Mouse (Mus musculus): ENCODE results near the gene Cx3cr1. TPM values are rescaled to one million over a fixed set of nuclear protein-coding genes. Genes with fewer than 3 reads are reported as not detected.

The Cx3cr1 gene
- total RNA-seq, 4 experiments from 2014 or later = 0.11 to 0.24 TPM; not detected in 2

DNA sequence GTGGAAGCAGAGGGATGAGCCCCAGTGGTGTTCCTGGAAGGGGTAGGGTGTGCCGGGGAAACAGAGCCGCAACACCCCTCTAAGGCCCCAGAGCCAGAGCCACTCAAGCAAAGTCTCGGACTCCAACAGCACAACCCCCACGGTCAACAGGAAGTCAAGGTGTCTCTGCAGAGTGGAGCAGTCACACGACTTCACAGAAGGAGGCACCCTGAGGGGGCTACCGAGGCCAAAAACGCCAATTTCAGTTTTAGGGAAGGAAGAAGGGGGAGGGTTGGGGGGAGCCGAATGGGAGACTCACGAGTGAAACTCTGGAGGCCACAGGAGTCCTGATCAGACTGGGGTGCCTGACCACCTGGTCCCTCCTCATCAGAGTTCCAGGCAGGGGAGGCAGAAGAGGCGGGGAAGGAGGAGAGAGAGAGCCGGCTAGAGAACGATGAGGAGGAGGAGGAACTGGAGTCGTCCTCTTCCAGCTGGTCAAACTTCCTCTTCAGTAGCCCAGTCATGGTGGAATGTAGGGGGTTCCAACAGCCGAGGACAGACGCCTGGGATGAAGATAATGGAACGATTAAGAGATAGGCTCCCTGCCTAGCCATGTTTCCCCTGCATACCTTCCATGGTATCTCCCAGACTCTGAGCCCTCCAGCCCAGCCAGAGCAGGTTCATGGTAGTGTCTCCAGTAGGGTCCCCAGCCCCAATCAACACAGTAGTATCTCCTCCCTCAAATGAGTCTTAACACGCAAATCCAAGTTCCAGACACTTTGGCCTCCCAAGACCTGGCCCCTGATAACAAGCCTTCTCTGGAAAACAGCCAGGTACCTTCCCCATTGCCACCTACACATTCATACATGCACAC, 92.7 kb downstream of the Cx3cr1 start:
- DNase-seq (ENCODE audit: low spot score in 2 of 2) = no peak

- DNase-seq (ENCODE audit: low spot score in 2 of 2) = no peak
Observed at GRCm38 (mm10) chr9:119975286-119975685, 94.4 kb downstream of the Cx3cr1 start.

- no peak for DNase-seq (ENCODE audit: low spot score in 2 of 2)
Observed at GRCm38 (mm10) chr9:119974609-119975008, 95.1 kb downstream of the Cx3cr1 start.

GRCm38 (mm10) chr9:119973869-119974520, 95.7 kb downstream of the Cx3cr1 start:
- no peak for DNase-seq (ENCODE audit: low spot score in 2 of 2)

- no peak for DNase-seq (ENCODE audit: low spot score in 2 of 2)
Observed at GRCm38 (mm10) chr9:119973281-119973680, 96.4 kb downstream of the Cx3cr1 start.

DNA sequence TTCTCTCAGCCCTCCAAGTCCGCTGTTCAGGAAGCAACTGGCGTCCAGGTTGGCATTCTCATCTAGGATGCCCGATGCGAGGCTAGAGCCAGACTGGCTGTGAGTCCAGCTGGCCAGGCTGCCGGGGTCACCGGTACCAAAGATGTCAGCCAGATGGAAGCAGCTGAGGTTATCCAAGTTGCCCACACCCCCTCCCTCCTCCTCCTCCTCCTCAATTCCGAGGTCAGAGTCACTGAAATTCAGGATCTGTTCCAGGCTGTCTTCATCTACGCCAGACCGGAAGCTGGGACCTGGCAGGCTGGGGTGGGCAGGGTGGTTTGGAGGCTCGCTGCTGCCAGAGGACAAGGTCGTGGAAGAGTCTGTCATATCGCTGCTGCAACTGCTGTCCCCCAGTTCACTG, 97.1 kb downstream of the Cx3cr1 start:
- peak; percentile 32 to 70 for DNase-seq (ENCODE audit: low spot score in 2 of 2)

GRCm38 (mm10) chr9:119972166-119972565, 97.5 kb downstream of the Cx3cr1 start:
- DNase-seq (ENCODE audit: low spot score in 2 of 2) = no peak

DNA sequence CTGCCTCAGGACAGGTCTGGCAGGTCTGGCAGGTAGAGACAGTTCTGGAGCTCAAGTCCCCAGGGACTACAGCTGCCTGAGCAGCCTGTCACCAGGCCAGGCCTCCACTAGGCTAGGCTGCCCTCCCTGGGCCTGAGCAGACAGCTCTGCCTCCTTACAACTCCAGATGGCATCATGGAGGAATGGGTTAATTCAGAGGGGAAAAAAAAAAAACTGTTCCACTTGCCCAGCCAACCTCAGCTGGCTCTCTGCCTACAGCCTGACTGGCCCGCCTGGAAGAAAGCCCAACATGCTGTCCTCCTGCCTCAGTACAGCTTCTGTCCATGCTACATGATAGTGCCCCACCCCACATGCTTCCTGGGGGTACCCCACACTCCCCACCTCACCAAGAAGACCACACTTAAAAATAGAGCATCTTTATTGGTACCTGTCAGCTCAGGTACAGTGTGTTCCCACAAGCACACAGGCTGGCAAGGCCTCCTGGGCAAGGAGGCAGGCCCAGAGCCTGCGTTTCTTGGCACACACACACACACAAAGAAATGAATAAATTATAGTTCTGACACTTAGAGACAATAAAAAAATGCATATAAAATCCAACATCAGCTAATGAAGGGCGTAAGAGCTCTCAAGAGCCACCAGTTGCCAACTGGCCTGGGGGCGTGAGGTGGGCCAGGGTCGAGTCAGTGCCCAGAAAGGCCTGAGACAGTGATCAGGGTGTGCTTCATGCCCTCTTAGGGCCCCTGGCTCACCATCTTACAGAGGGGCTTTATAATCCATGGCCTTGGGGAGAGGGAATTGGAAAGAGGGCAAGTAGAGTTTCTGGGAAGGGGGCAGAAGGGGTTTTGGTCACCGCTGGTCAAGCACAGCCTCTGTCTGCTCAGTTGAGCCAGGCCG, 98.7 kb downstream of the Cx3cr1 start:
- no peak for DNase-seq (ENCODE audit: low spot score in 2 of 2)

GRCm38 (mm10) chr9:119970221-119970620, 99.5 kb downstream of the Cx3cr1 start:
- DNase-seq (ENCODE audit: low spot score in 2 of 2) = no peak

- DNase-seq (ENCODE audit: low spot score in 2 of 2) = no peak
Observed at GRCm38 (mm10) chr9:119969811-119970210, 99.9 kb downstream of the Cx3cr1 start.

DNA sequence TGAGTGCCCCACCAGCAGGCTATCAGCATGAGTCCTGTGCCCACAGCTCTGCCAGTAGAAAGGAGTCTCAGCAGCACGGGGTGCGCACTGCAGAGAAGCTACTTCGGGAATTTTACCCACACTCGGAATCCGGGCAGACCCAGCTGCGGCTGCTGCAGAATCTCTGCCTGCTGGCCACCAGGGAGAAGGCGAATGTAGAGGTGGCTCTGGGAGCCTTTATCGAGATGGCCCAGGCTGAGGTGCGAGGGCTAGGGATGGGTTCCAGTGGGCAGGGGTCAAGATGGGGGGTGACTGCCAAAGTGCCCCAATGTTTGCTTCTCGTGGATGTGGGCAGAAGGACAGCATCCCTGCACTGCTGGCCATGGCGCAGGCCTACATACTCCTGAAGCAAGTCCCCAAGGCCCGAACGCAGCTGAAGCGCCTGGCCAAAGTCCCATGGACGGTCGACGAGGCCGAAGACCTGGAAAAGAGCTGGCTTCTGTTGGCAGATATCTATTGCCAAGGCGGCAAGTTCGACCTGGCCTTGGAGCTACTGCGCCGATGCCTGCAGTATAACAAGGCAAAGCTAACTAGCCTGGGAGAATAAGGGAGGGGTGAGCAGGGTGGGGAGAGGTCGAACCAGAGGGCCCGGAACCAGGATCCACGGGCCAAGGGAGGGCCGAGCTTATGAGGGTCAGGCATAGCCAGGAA, 103.3 kb downstream of the Cx3cr1 start:
- DNase-seq (ENCODE audit: low spot score in 2 of 2) = no peak

DNA sequence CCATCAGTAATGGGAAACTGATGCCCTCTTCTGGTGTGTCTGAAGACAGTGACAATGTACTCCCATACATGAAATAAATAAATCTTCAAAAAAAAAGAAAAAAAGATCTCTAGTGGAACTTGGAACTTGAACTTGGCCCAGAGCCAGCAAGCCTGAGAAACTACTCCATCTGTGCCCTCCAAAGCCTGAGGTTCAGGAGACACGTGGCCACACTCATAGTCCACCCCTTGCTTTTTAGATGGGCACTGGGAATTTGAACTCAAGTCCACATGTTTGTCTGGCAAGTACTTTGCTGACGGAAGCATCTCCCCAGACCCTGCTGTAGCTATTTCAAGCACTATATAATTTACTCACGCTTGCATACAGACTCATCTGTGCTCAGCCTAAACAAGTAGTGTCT, 104.5 kb downstream of the Cx3cr1 start:
- DNase-seq (ENCODE audit: low spot score in 2 of 2) = no peak

DNA sequence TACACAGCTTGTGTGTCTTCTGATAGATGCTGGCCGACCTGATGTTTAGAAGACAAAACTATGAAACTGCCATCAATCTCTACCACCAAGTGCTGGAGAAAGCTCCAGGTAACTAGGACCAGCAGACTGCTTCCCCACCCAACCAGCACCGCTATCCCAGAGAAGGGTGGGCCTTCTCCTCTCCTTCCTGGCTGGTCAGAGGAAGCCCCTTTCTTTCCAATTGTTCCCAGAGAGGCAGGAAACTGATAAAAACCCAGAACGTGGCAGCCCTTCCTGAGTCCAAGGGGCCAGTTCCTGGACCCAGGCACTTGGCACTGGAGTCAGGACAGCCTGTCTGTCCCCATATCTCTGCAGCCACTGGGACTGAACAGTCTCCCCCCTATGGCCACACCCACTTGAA, 105.5 kb downstream of the Cx3cr1 start:
- no peak for DNase-seq (ENCODE audit: low spot score in 2 of 2)

DNA sequence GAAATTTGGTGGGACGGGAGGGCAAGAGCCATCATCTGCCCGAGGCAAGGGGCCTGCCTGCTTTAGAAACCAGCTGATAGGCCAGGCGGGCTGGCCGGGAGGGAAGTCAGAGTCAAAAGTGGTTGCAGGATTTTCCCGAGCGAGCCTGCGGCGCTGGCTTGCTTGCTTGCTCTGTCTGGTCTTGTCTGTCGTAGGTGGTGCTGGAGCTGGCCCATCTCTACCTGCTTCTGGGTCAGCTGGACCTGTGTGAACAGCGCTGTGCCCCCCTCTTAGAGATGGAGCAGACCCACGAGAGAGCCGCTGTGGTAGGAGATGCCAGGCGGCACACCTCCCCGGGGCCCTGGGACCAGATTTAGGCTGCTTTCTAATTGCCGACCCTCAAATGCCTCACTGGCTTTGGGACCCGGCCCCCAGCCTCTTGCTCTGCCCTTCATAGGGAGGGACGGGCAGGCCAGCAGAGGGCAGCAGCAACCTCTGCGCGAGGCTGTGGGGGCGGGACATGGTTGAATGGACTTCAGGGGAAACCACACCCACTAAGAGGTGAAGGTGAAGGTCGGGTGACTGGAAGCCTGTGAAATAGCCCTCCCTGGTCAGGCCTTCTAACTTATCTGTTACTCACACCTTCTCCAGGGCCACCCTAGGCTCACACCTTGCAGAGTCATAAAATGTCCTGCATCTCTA, 106.6 kb downstream of the Cx3cr1 start:
- DNase-seq (ENCODE audit: low spot score in 2 of 2) = no peak

- DNase-seq (ENCODE audit: low spot score in 2 of 2) = no peak
Observed at GRCm38 (mm10) chr9:119962216-119962615, 107.5 kb downstream of the Cx3cr1 start.

DNA sequence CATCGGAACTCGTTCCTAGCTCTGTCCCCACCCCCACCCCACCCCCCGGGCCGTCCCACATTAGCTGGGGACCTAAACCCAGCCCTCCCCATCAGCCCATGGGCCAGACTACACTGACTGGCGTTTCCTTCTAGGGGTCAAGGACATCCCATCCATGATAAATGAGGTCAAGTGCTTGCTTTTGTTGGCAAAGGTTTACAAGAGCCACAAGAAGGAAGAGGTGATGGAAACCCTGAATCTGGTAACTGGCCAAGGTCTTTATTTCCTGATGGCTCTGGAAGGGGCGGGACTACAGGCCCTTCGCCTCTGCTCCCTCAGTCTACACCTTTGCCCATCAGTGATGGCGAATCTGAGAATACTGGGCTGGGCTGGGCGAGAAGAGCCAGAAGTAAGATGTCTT, 110.8 kb downstream of the Cx3cr1 start:
- DNase-seq (ENCODE audit: low spot score in 2 of 2) = no peak

DNA sequence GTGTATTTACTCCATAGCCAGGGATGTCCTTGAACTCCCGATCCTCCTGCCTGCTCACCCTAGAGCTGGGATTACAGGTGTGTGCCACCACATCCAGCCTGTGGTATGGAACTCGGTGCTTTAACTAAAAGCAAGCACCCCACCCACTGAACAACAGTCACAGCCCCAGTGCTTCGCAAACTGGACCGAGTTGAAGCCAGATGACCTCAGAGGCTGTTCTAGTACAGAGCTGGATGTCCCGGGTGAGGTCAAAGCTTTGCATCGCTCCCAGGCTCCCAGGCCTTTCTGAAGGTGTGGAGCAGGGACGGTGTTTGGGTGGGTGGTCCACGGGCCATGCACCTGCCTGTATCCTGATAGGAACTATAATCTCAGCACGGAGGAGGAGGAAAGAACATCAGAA, 118.3 kb downstream of the Cx3cr1 start:
- DNase-seq (ENCODE audit: low spot score in 2 of 2) = no peak

DNA sequence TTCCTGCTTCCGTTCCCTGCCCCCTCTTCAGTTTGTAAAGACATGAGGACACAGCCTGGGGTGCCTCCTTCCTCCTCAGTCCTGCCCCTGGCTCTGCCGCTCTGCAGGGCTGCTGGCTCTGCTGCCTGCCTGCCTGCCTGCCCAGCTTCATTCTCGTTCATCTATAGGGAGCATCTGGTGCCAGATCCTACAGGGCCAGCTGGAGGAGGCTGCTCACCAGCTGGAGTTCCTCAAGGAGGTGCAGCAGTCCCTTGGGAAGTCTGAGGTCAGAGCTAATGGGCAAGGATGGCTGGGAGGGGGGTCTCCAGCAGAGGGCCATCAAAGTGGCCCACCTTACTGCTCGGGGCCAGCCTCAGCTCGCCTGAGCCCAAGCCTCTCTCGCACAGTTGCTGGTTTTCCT, 119.2 kb downstream of the Cx3cr1 start:
- DNase-seq (ENCODE audit: low spot score in 2 of 2) = no peak

DNA sequence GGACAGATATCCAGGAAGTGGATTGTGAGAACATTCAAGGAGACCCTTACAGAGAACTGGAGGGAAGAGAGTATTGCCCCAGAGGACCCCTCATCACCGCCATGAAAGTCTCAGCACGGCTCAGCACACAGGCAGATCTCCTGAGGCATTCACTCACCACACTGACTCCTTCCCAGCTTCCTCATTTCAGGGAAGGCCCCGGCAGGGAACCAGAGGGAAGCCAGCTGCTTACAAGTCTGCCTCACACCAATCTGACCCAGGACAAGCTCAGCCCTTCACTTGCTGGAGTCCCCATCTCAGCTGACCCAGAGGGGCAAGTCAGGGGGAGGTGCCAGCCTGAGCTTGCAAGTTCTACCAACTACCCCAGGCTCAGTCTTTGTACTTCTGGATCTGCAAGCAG, 120.9 kb downstream of the Cx3cr1 start:
- DNase-seq (ENCODE audit: low spot score in 2 of 2) = no peak

DNA sequence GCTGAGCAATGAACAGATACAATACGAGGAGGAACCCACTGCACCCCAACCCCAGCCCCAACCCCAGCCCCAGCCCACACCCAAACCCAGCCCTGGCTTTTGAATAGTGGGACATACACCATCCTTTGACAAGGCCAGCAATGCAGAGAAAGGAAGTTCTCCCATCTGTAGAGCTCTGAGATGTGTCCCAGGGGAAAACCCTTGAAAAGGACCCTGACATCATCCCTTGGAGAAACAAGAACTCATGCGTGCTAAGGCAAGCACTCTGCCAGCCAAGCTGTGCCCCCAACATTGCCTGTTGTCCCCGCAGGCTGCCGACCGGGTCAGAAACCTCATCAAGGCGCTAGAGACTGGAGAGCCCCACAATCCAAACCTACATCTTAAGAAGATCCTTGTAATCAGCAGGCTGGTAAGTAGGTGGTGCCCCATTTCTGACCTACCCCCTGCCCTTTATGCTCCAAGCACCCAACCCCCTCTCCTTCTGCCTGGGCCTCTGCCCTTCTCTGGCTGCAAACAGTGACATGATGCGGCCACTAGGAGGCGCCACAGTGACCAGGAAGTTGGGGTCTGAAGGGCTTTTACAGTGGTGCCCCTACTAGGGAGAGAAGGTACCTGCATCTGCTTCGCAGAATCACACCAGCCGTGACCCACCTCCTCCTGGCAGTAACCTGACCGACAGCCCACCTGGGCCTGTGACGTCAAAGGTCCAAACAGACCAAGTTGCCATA, 124.3 kb downstream of the Cx3cr1 start:
- DNase-seq (ENCODE audit: low spot score in 2 of 2) = no peak

All from gastrocnemius, adult 8-10 months (tissue).